Mouse (Mus musculus) liver, embryonic 11.5 days (tissue): ENCODE measurements around the gene Gk2. TPM values are rescaled to one million over a fixed set of nuclear protein-coding genes. Genes with fewer than 3 reads are reported as not detected.

Experiments used
- ATAC-seq: fragments of 200-750 bp; cut with Nextera tagmentation; replicated peaks from 2 replicates; pipeline ENCODE4 v1.8.0; 2017; ENCODE audit warnings: moderate number of reproducible peaks, mild to moderate bottlenecking, moderate TSS enrichment, moderate library complexity; ENCODE audit not compliant: low FRiP score
- DNase-seq: peaks from one replicate; pipeline ENCODE4 v3.0.0-alpha.2; 2017; ENCODE audit warnings: low spot score
- H3K27ac ChIP-seq: fragments of 300-500 bp; sonication (generic); 2 replicates; pipeline ENCODE4 v1.5.1; 2014; ENCODE audit warnings: mild to moderate bottlenecking, low read depth, low read length, control low read depth
- H3K27me3 ChIP-seq: fragments of 300-500 bp; sonication (generic); replicated peaks from 2 replicates; pipeline ENCODE4 v1.6.1; 2014; ENCODE audit warnings: low read length, mixed read lengths; ENCODE audit not compliant: control insufficient read depth, insufficient read depth
- H3K36me3 ChIP-seq: fragments of 300-500 bp; sonication (generic); 2 replicates; pipeline ENCODE4 v1.6.1; 2014; ENCODE audit warnings: mild to moderate bottlenecking, low read length, moderate library complexity, mixed read lengths; ENCODE audit not compliant: control insufficient read depth, insufficient read depth
- H3K4me1 ChIP-seq: fragments of 300-500 bp; sonication (generic); replicated peaks from 2 replicates; pipeline ENCODE4 v1.6.1; 2014; ENCODE audit warnings: low read length, mixed read lengths; ENCODE audit not compliant: control insufficient read depth, insufficient read depth
- H3K4me2 ChIP-seq: fragments of 300-500 bp; sonication (generic); 2 replicates; pipeline ENCODE4 v1.6.1; 2014; ENCODE audit warnings: mild to moderate bottlenecking, control low read depth, moderate library complexity
- H3K4me3 ChIP-seq: fragments of 300-500 bp; sonication (generic); 2 replicates; pipeline ENCODE4 v1.5.1; 2014; ENCODE audit warnings: low read depth, low read length, control low read depth
- H3K9ac ChIP-seq: fragments of 300-500 bp; sonication (generic); 2 replicates; pipeline ENCODE4 v1.6.1; 2014; ENCODE audit warnings: low read depth, low read length, control low read depth
- H3K9me3 ChIP-seq: fragments of 300-500 bp; sonication (generic); 2 replicates; pipeline ENCODE4 v1.6.1; 2016; ENCODE audit warnings: low read length, inconsistent platforms, mixed read lengths; ENCODE audit not compliant: control insufficient read depth
- WGBS: fragments of 180-500 bp; shearing (Covaris S2); extraction: QIAGEN DNeasy Blood & Tissue Kit; methylation state at CpG from one replicate; pipeline ENCODE4 v1.1.7; 2014; 5-methylcytosine and 5-hydroxymethylcytosine counted together
- polyA plus RNA-seq: library from polyadenylated mRNA; unstranded; fragments of >200 nt; fragmentation: Nextera tagmentation; extraction: Ambion mirVana; gene quantifications from 2 replicates; pipeline ENCODE4 v1.2.1, GENCODE M21; 2014

Gene Gk2
- polyA plus RNA-seq, 1 experiment from 2014 or later = not detected

- H3K4me2 ChIP-seq = no peak overlapping the region
- no peaks in the 10 kb centered on the region for H3K36me3 ChIP-seq
- no peak overlapping the region for H3K4me3 ChIP-seq
- H3K27me3 ChIP-seq = no peaks in the 10 kb centered on the region
- H3K4me1 ChIP-seq = no peaks in the 10 kb centered on the region
- WGBS = 86% methylated on average over 6 of the region's 6 CpGs
- H3K27ac ChIP-seq = no peak overlapping the region
- ATAC-seq (no peak), DNase-seq (no peak)
- H3K9ac ChIP-seq = no peak overlapping the region
- H3K9me3 ChIP-seq = no peaks in the 10 kb centered on the region
Measured at GRCm38 (mm10) chr5:97410190-97410589, 46.6 kb downstream of the Gk2 start.

GRCm38 (mm10) chr5:97409234-97409704 is 47.6 kb downstream of the Gk2 start:
- WGBS = 74% methylated on average over 4 of the region's 4 CpGs
- H3K9ac ChIP-seq = no peak overlapping the region
- H3K4me2 ChIP-seq = no peak overlapping the region
- DNase-seq = no peak
- no peaks in the 10 kb centered on the region for H3K9me3 ChIP-seq
- no peak overlapping the region for H3K27ac ChIP-seq
- no peaks in the 10 kb centered on the region for H3K27me3 ChIP-seq
- no peaks in the 10 kb centered on the region for H3K36me3 ChIP-seq
- no peak overlapping the region for H3K4me3 ChIP-seq
- ATAC-seq = no peak
- no peaks in the 10 kb centered on the region for H3K4me1 ChIP-seq

Other genes starting within 250 kb of the Gk2 start
- gene Naa11, start 64.6 kb downstream of the Gk2 start, polyA plus RNA-seq = not detected in 2 replicates